Mouse (Mus musculus): ENCODE data around the gene Ube2cbp. TPM values are rescaled to one million over a fixed set of nuclear protein-coding genes. Genes with fewer than 3 reads are reported as not detected.

Ube2cbp gene
- polyA plus RNA-seq, 1 experiment from 2014 or later, result 6.0 TPM

DNA sequence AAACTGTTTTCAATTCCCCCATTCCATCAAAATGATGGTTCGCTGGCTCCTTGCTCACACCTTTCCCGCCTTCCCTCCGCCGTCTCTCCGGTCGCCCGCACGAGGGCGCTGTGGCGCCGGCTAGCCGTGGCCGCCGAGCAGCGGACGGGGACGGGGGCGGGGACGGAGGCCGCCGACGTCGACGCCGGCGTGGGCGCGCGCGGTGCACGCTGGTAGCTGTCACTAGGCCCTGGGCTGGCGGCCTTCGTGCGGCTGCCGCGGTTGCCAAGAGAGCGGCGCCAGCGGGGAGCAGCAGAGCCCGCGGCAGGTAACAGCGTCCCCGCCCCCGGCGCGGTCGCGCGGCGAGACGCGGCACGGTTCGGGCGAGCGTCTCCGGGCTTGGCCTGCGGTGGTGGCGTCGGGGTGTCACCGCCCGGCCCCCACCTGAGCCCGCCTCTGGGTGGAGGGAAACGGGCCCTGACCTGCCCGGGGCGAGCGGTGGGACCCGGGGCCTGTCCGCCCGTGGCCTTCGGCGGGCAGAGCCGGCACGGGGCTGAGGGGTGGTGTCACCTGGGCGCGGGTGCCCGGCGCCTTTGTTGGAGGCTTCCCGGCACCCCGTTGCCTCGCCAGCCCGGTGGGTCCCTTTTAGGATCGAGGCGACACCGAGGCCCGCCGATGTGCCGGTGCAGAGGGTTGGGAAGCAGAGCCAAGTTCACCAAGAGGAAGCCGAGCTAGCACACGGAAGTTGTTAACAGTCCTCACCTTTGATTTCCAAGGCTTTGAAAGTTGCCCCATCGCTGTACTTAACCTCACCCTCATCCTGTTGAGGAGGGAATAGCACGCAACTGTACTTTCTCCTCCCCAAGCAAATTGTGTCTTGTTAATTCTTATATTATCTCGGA is 2.5 kb upstream of the Ube2cbp start, which contains the start of gene Dop1a:
Gene Dop1a, plus strand, starts transcription at position 165 of the 881 bp plus-strand sequence.
- peak within 1 kb of the TSS; percentile 83 for H3K4me2 ChIP-seq
- H3K27me3 ChIP-seq, result peaks cover 10% of the 10 kb centered on the region
- no peaks in the 10 kb centered on the region for H3K9me3 ChIP-seq (replicated peaks)
- ATAC-seq, result peak; percentile 95
- peak within 1 kb of the TSS; percentile 87 for H3K9ac ChIP-seq
- H3K27ac ChIP-seq, result peak within 1 kb of the TSS; percentile 67; the same call in 1 of the 2 replicates
- peaks cover 13% of the 10 kb centered on the region; the same call in 1 of the 2 replicates for H3K4me1 ChIP-seq
- no peaks in the 10 kb centered on the region for H3K36me3 ChIP-seq (ENCODE audit: poor library complexity, severe bottlenecking)
- peak within 1 kb of the TSS; percentile 83 for H3K4me3 ChIP-seq
- WGBS, result under 1% methylated on average over 92 of the region's 93 CpGs

DNA sequence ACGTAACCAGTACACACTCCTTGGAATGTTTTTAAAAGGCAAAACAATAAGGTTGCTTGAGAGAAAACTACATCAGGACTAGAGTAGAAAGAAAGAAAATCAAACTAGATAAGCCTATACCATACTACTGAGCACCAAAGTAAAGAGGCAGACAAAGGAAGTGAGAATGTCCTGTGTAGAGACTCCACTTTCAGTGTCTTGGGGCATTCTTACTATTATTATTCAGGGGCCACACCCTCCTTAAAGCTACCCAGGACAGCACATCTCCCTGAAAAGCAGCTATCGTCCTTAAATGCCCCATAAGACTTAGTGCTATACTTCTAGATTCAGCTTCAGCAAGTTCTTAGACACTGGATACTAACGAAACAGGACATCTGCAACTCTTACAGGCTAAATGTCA is 11.1 kb downstream of the Ube2cbp start:
- no peaks in the 10 kb centered on the region for H3K36me3 ChIP-seq (ENCODE audit: poor library complexity, severe bottlenecking)
- peaks cover 17% of the 10 kb centered on the region for H3K4me1 ChIP-seq
- H3K9me3 ChIP-seq (replicated peaks), result no peaks in the 10 kb centered on the region
- 81% methylated on average over 3 of the region's 3 CpGs for WGBS
- ATAC-seq, result no peak
- no peak overlapping the region for H3K27ac ChIP-seq
- no peak overlapping the region for H3K9ac ChIP-seq
- H3K4me2 ChIP-seq, result no peak overlapping the region
- H3K4me3 ChIP-seq, result no peak overlapping the region
- H3K27me3 ChIP-seq, result no peaks in the 10 kb centered on the region

DNA sequence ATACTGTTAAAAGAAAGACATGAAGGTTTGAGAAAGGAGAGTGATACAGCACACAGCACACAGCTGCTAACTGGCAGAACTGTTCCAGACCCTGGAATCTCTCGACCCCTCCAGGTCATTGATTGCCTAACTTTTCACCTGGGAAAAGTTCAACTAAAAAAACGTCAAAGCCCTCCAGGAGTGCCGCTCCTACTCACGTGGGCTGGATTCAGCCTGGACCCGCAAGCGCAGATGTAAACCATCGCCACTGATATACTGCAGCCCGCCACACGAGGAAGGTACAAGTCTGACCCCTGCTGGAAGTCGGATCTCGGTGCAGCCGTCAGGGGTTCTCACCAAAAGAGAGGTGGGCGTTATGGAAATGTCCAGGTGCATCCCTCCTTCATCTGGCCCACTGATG is 13.1 kb downstream of the Ube2cbp start:
- no peaks in the 10 kb centered on the region for H3K27me3 ChIP-seq
- ATAC-seq, result peak; percentile 87
- H3K4me2 ChIP-seq, result peak overlapping the region; percentile 51
- peak overlapping the region; percentile 8; the same call in 1 of the 2 replicates for H3K4me3 ChIP-seq
- H3K9ac ChIP-seq, result no peak overlapping the region
- peaks cover 23% of the 10 kb centered on the region for H3K4me1 ChIP-seq
- no peaks in the 10 kb centered on the region for H3K9me3 ChIP-seq (replicated peaks)
- no peak overlapping the region for H3K27ac ChIP-seq
- WGBS, result under 1% methylated on average over 13 of the region's 13 CpGs
- no peaks in the 10 kb centered on the region for H3K36me3 ChIP-seq (ENCODE audit: poor library complexity, severe bottlenecking)

DNA sequence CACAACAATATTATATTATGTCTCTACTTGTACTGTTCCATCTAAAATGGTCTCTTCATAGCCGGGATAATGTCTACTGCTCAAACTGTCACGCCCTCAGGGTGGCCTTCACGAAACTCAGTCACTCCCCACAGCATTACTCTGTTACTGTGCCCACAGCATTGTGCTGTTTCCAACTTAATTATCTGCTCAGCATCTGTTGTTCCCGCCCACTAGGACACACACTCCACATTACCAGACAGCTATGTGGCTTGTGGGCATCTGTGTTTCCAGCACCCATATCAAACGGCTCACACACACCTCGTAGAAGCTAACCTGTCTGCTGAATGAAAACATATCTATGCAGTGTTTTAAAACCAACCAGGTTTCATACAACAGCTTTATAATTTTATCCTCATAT is 13.7 kb downstream of the Ube2cbp start:
- H3K36me3 ChIP-seq (ENCODE audit: poor library complexity, severe bottlenecking), result no peaks in the 10 kb centered on the region
- H3K9me3 ChIP-seq (replicated peaks), result no peaks in the 10 kb centered on the region
- ATAC-seq, result peak; percentile 32; the same call in 1 of the 2 replicates
- H3K27ac ChIP-seq, result no peak overlapping the region
- 29% methylated on average over 6 of the region's 6 CpGs for WGBS
- H3K9ac ChIP-seq, result no peak overlapping the region
- H3K27me3 ChIP-seq, result no peaks in the 10 kb centered on the region
- H3K4me3 ChIP-seq, result no peak overlapping the region
- peaks cover 23% of the 10 kb centered on the region for H3K4me1 ChIP-seq
- H3K4me2 ChIP-seq, result peak overlapping the region; percentile 51; the same call in 1 of the 2 replicates

DNA sequence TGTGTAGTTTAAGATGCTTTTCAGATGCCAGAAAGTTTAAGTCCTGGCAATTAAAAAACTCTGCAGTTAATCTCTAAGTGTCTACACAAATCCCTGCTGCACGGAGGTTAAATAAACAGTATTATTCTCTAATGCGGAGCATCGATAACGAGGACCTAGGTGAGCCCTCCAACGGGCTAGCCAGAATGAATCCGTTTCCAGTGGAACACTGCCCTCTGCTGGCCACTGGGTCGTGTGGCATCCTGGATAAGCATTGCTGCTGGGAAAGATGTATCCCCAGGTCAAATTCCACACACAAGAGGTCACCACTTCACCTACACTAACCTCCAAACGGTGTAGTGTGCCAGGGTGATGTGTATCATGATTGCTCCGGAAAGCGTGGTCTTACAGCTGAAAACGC is 15.2 kb downstream of the Ube2cbp start:
- WGBS, result 6% methylated on average over 11 of the region's 11 CpGs
- peak overlapping the region; percentile 35; the same call in 1 of the 2 replicates for H3K4me2 ChIP-seq
- no peaks in the 10 kb centered on the region for H3K36me3 ChIP-seq (ENCODE audit: poor library complexity, severe bottlenecking)
- no peaks in the 10 kb centered on the region for H3K9me3 ChIP-seq (replicated peaks)
- H3K4me1 ChIP-seq, result peaks cover 23% of the 10 kb centered on the region
- no peak overlapping the region for H3K9ac ChIP-seq
- peak; percentile 50 for ATAC-seq
- no peak overlapping the region for H3K4me3 ChIP-seq
- H3K27me3 ChIP-seq, result no peaks in the 10 kb centered on the region
- no peak overlapping the region for H3K27ac ChIP-seq

DNA sequence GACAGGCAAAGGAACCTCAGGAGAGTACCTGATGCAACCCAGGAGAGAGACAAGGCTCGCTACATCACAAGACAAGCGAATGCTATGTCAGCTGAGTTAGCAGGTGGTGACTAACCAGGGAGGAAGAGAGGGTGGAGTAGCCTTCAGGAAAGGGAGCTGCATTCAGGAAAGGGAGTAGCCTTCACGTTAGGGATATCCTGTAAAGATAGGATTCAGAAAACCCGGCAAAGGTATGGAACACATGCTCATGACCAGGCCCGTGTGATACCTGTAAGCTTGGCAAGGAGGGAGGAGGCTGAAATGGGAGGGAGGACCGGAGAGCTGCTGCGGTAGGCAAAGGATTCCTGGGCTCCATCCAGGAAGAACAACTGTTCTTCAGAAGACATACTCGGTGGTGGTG is 17.3 kb downstream of the Ube2cbp start:
- H3K4me2 ChIP-seq, result no peak overlapping the region
- H3K9ac ChIP-seq, result no peak overlapping the region
- no peaks in the 10 kb centered on the region for H3K9me3 ChIP-seq (replicated peaks)
- H3K27ac ChIP-seq, result no peak overlapping the region
- H3K36me3 ChIP-seq (ENCODE audit: poor library complexity, severe bottlenecking), result no peaks in the 10 kb centered on the region
- no peak overlapping the region for H3K4me3 ChIP-seq
- 95% methylated on average over 8 of the region's 8 CpGs for WGBS
- H3K4me1 ChIP-seq, result peaks cover 23% of the 10 kb centered on the region
- no peak for ATAC-seq
- no peaks in the 10 kb centered on the region for H3K27me3 ChIP-seq

DNA sequence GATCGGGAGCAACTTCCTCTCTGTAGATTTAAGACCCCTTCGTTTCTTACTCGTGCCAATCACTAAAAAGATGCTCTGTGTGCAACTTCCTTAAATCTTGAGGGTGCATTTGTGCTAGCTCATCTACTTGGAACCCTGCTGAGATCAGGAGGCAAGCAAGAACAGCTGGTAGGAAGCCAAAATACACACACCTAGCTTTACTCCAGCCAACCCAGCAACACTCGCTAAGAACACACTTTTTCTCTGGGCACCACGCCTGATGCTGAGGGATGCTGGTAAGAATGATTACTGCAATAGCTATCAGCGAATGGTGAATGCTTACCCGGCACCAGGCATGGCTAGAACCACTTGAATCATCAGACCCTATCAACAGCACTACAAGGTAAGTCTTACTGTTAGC is 17.9 kb downstream of the Ube2cbp start:
- Histone ChIP-seq H3K27me3 (no peaks in the 10 kb centered on the region), H3K36me3 (ENCODE audit: poor library complexity, severe bottlenecking) (no peaks in the 10 kb centered on the region), H3K27ac (no peak overlapping the region), H3K9ac (no peak overlapping the region), H3K4me1 (peaks cover 23% of the 10 kb centered on the region), H3K4me2 (no peak overlapping the region), H3K9me3 (replicated peaks) (no peaks in the 10 kb centered on the region), H3K4me3 (no peak overlapping the region)
- WGBS, result 90% methylated on average over 7 of the region's 7 CpGs
- ATAC-seq, result no peak

DNA sequence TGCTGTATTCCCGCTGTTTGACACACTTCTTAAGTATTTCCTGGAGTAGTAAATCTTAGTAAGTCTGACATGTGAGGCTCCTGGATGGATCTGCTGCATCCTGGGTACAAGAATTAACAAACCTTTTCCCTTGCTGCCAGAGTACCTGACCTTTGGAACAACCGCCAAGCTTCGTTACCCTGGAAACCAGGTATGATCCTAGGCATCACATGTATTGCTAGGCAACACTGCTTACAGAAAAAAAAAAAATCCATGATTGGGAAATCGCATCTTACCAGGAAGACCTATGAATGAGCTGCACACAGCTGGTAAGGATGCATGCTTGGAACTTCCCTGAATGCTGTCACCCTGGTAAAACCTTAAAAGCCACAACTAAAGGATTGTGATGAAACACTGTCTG is 22.5 kb downstream of the Ube2cbp start:
- 89% methylated on average over 4 of the region's 4 CpGs for WGBS

DNA sequence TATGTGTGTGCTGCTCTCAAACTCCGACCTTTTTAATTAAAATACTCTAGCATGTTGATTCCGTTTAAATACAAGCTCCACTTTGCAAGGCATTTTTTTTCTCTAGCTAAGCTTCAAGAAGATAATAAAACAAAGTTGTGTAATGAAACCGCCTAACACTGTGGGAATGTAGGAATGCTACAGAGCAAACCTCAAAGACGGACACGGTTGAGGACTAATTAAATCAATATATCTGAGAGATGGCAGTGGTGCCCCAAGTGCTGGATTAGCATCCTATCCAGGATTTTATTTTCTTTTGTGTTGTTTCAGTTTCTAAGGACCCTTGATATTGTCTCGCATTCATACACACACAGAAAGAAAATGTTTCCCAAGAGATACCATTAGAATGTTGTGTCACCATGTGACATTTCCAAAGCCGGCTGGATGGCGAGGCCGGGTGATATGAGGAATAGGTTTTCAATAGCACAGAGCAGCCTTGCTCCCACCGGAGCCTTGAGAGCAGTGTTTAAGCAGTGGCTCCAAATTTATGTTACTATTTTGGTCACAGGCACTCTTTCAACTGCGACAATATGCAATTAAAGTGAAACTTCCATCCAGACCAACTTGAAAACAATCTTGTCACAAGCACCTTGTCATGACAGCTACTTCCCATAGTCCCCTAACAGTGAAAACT is 26.3 kb downstream of the Ube2cbp start:
- Histone ChIP-seq H3K27me3 (no peaks in the 10 kb centered on the region), H3K4me3 (no peak overlapping the region), H3K36me3 (ENCODE audit: poor library complexity, severe bottlenecking) (no peaks in the 10 kb centered on the region), H3K9me3 (replicated peaks) (no peaks in the 10 kb centered on the region), H3K4me2 (no peak overlapping the region), H3K27ac (no peak overlapping the region), H3K9ac (no peak overlapping the region), H3K4me1 (no peaks in the 10 kb centered on the region)
- ATAC-seq, result no peak
- WGBS, result 48% methylated on average over 11 of the region's 11 CpGs

More for the DNA sequence above, 22.5 kb downstream of the Ube2cbp start:
- Histone ChIP-seq H3K9ac (no peak overlapping the region), H3K4me2 (no peak overlapping the region), H3K36me3 (ENCODE audit: poor library complexity, severe bottlenecking) (no peaks in the 10 kb centered on the region), H3K27ac (no peak overlapping the region), H3K9me3 (replicated peaks) (no peaks in the 10 kb centered on the region), H3K4me1 (no peaks in the 10 kb centered on the region), H3K27me3 (no peaks in the 10 kb centered on the region), H3K4me3 (no peak overlapping the region)
- ATAC-seq, result no peak

DNA sequence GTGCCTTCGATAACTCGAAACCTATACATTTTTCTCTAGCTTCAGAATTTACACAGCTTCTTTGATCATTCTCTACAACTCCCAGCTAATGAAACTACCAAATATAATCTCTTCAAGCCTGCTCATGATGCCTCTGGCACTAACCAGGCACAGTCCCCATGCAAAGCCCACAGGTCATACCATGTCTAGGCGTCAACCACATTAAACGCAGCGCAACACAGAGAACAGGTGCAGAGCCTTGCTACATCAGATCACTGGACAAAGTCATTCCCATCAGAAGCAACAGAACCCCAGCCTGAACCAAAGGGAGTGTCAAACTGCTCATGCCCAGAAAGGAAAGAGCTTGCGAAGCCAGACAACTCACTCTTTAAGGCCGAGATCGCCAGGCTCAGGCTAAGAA is 28.1 kb downstream of the Ube2cbp start:
- no peak overlapping the region for H3K27ac ChIP-seq
- no peak for ATAC-seq
- H3K4me2 ChIP-seq, result no peak overlapping the region
- no peak overlapping the region for H3K4me3 ChIP-seq
- 97% methylated on average over 8 of the region's 8 CpGs for WGBS
- H3K27me3 ChIP-seq, result no peaks in the 10 kb centered on the region
- no peaks in the 10 kb centered on the region for H3K9me3 ChIP-seq (replicated peaks)
- no peak overlapping the region for H3K9ac ChIP-seq
- no peaks in the 10 kb centered on the region for H3K36me3 ChIP-seq (ENCODE audit: poor library complexity, severe bottlenecking)
- H3K4me1 ChIP-seq, result no peaks in the 10 kb centered on the region

DNA sequence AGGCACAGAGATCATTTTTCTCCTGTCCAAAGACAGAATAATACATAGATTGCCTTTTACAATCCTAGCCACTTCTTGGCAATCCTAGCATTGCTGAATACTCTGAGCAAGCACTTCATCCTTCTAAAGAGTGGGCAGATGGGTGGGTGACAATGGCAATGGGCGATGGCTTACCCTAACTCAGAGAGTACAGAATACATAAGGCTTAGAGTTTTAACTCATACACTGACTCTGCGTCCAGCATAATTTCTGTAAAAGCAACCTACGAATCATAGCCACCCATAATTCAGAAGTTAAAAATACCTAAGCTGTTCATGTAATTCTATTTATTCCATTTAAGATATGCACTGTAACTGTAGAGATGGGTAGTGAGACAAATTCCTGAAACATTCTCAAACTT is 29.2 kb downstream of the Ube2cbp start:
- Histone ChIP-seq H3K4me2 (no peak overlapping the region), H3K27ac (no peak overlapping the region), H3K36me3 (ENCODE audit: poor library complexity, severe bottlenecking) (no peaks in the 10 kb centered on the region), H3K9me3 (replicated peaks) (no peaks in the 10 kb centered on the region), H3K4me3 (no peak overlapping the region), H3K27me3 (no peaks in the 10 kb centered on the region), H3K9ac (no peak overlapping the region), H3K4me1 (no peaks in the 10 kb centered on the region)
- WGBS, result 93% methylated on average over 3 of the region's 3 CpGs
- ATAC-seq, result no peak

DNA sequence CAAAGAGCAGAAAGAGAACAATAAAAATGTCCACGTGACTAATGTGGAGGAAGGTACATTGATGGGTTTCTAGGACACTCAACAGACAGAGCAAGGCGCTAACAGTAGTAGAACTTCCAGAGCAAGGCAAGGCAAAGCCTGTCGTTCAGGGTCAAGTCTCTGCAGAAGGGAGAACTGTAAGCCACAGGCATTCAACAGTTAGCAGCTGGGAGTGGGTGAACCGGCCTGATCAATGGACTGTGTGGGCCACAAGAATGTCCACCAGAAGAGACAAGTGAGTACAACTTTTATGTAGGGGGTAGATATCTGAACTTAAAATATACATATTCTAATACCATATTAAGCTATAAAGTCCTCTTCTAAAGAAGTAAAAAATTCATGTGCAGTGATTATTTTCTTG is 41.4 kb downstream of the Ube2cbp start:
- H3K27ac ChIP-seq, result no peak overlapping the region
- ATAC-seq, result no peak
- no peak overlapping the region for H3K9ac ChIP-seq
- 84% methylated on average over 4 of the region's 4 CpGs for WGBS
- H3K27me3 ChIP-seq, result no peaks in the 10 kb centered on the region
- no peak overlapping the region for H3K4me3 ChIP-seq
- no peaks in the 10 kb centered on the region for H3K36me3 ChIP-seq (ENCODE audit: poor library complexity, severe bottlenecking)
- H3K4me1 ChIP-seq, result no peaks in the 10 kb centered on the region
- no peaks in the 10 kb centered on the region for H3K9me3 ChIP-seq (replicated peaks)
- H3K4me2 ChIP-seq, result no peak overlapping the region
